Mouse (Mus musculus): ENCODE results near the gene Slc28a1. TPM values are rescaled to one million over a fixed set of nuclear protein-coding genes. Genes with fewer than 3 reads are reported as not detected.

Slc28a1 gene
- polyA plus RNA-seq, 1 experiment from 2014 or later = 9.1 TPM

Other genes with a start within 250 kb of the Slc28a1 start
- 27.8 and 33.4 TPM in 2 replicates for gene Wdr73, start 213.5 kb upstream of the Slc28a1 start, polyA plus RNA-seq (2015; fragmentation: Nextera tagmentation; extraction: Ambion mirVana)
- 3.9 and 4.1 TPM in 2 replicates for gene Nmb, start 209.7 kb upstream of the Slc28a1 start, polyA plus RNA-seq (2015; fragmentation: Nextera tagmentation; extraction: Ambion mirVana)
- gene Sec11a, start 167.0 kb upstream of the Slc28a1 start, polyA plus RNA-seq (2015; fragmentation: Nextera tagmentation; extraction: Ambion mirVana) = 234 and 256 TPM in 2 replicates
- 9.9 and 12.4 TPM in 2 replicates for gene Zfp592, start 121.1 kb upstream of the Slc28a1 start, polyA plus RNA-seq (2015; fragmentation: Nextera tagmentation; extraction: Ambion mirVana)
- gene Alpk3, start 57.2 kb upstream of the Slc28a1 start, polyA plus RNA-seq (2015; fragmentation: Nextera tagmentation; extraction: Ambion mirVana) = 8.4 and 12.5 TPM in 2 replicates
- 1.4 and 1.6 TPM in 2 replicates for gene Pde8a, start 98.8 kb downstream of the Slc28a1 start, polyA plus RNA-seq (2015; fragmentation: Nextera tagmentation; extraction: Ambion mirVana)
- gene Rps17, start 230.5 kb downstream of the Slc28a1 start, polyA plus RNA-seq (2015; fragmentation: Nextera tagmentation; extraction: Ambion mirVana) = 1,024 and 1,136 TPM in 2 replicates